Mouse (Mus musculus) Patski (cell line): ENCODE results near the gene Hist1h2ba. TPM values are rescaled to one million over a fixed set of nuclear protein-coding genes. Genes with fewer than 3 reads are reported as not detected.

Experiments
- ATAC-seq: fragments of 100-300 bp; one replicate; pipeline ENCODE4 v1.8.0; 2021
- CTCF ChIA-PET: fragments of 350-600 bp; sonication (Branson Sonifier 250); formaldehyde crosslinking; loops from one replicate; lab custom pipeline; 2022; ENCODE audit warnings: inconsistent platforms; lab: Charles Lee
- POLR2A ChIA-PET: fragments of 350-600 bp; sonication (Branson Sonifier 250); formaldehyde crosslinking; loops from one replicate; lab custom pipeline; 2022; ENCODE audit warnings: antibody characterized with exemption, inconsistent platforms; lab: Charles Lee
- DNase-seq: peaks from one replicate; pipeline ENCODE4 v3.0.0-alpha.2; 2011; ENCODE audit warnings: low read depth, low spot score
- H3K27me3 ChIP-seq: fragments of 371-371 bp; one replicate; pipeline ENCODE4 v1.5.1; 2021
- CTCF ChIP-seq: fragments of 100-300 bp; IDR thresholded peaks from one replicate; pipeline ENCODE4 v1.5.1; 2021
- in situ Hi-C: fragments of 300-500 bp; cut with MboI; formaldehyde crosslinking; loops from 3 replicates; pipeline ENCODE4 v1.11.1; 2018; ENCODE audit warnings: low pct_unique_long_range_greater_than_20kb, mixed read lengths
- polyA plus RNA-seq: library from polyadenylated mRNA; unstranded; gene quantifications from one replicate; pipeline ENCODE4 v1.2.3, GENCODE M21; 2021

Hist1h2ba gene
- polyA plus RNA-seq, 1 experiment from 2014 or later, result not detected

DNA sequence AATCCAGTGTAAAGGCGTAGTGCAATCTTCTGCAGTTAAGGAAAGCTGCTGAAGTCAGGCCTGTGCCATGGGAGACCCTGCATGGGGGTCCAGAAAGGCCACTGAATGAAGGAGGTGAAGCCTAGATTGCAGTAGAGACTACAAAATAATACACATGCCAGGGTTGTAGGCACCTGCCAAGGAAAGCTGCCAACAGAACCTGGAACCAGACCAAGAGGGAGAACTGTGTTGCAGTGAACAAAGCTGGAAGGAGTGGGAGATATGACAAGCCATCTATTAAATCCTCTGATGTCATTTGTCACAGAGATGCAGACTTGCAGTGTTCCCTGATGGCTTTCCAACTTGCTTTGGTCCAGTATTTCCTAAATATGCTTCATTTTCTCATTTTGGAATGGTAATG is 4.7 kb upstream of the Hist1h2ba start:
- no peaks in the 10 kb centered on the region for H3K27me3 ChIP-seq
- ChIA-PET CTCF (no interaction called here), POLR2A (no interaction called here)
- TF ChIP-seq CTCF, result no peak
- ATAC-seq, result no peak
- in situ Hi-C loops, result no loop called here
- DNase-seq, result no peak

DNA sequence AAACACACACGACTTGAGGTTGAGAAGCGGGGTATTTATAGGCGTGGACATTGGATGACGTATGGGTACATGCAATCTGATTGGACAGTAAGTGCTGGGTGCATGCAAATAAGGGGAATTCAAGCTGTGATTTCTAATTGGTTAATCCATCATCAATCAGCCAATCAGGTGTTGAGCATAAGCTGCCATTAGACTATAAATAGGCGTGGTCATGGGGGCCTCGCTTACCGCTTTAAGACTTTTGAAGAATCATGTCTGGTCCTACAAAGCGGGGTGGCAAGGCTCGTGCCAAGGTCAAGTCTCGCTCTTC is 210 bp upstream of the Hist1h2ba start, which contains the start of gene Hist1h2aa:
Gene Hist1h2aa (plus strand): TSS at position 252 of the 310 bp plus-strand sequence.
- H3K27me3 ChIP-seq, result no peaks in the 10 kb centered on the region
- CTCF ChIA-PET, result interaction anchor here (1.6 kb wide), 1 partner anchor 11 kb away, joined by 3 read pairs; no protein-coding TSS in a partner anchor
- POLR2A ChIA-PET, result no interaction called here
- ATAC-seq (no peak), DNase-seq (no peak)
- in situ Hi-C loops, result no loop called here
- TF ChIP-seq CTCF, result no peak

DNA sequence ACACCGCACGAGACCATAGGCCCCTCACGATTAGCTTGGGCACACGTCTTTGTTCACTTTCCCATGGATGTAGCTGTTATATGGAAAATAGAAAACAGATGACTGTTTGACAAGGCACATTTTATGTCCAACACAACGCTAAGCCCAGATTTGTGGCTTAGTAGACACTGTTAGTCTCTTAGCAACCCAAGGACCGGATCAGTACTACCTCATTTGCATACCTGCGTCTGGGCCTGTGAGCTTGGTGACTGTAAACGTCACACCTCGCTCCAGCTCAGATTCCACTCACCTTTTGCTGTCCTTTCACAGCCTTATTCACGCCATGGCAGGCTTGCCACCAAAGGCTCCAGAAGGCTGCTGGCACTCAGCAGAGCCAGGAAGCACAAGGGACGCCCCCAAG is 3.1 kb downstream of the Hist1h2ba start:
- TF ChIP-seq CTCF, result no peak
- ChIA-PET CTCF (no interaction called here), POLR2A (no interaction called here)
- DNase-seq (no peak), ATAC-seq (no peak)
- H3K27me3 ChIP-seq, result peaks cover 7% of the 10 kb centered on the region
- in situ Hi-C loops, result no loop called here

DNA sequence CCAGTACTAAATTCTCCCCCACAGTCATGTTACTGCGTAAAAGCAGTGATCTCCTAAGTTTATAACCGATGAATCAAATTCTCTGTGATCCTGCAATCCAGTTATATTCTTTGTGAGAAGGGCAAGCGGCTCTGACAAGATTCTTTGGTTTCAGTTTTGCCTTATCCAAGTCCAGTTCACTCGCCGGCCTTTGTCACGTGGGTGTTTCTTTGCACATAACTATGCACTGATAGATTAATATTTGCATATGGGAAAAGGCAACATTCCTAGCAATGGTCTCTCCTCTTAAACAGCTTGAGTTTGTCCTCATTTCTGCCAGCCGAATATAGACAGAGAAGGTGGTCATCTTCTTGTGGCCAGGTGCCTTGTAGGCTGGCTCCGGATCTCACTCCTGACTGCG is 3.5 kb downstream of the Hist1h2ba start:
- ChIA-PET POLR2A (no interaction called here), CTCF (no interaction called here)
- TF ChIP-seq CTCF, result no peak
- H3K27me3 ChIP-seq, result peaks cover 7% of the 10 kb centered on the region
- in situ Hi-C loops, result no loop called here
- DNase-seq (no peak), ATAC-seq (no peak)

- in situ Hi-C loops, result no loop called here
- TF ChIP-seq CTCF, result no peak
- H3K27me3 ChIP-seq, result peaks cover 11% of the 10 kb centered on the region
- POLR2A ChIA-PET, result no interaction called here
- ATAC-seq, result no peak
- CTCF ChIA-PET, result interaction anchor here (1.4 kb wide), 1 partner anchor 14 kb away, joined by 3 read pairs; the partner anchor contains the start of gene Slc17a4
- DNase-seq, result no peak
Observed at GRCm38 (mm10) chr13:23928637-23929036, 5.3 kb downstream of the Hist1h2ba start.

GRCm38 (mm10) chr13:23925792-23926191 is 8.2 kb downstream of the Hist1h2ba start:
- TF ChIP-seq CTCF, result no peak
- in situ Hi-C loops, result no loop called here
- DNase-seq (no peak), ATAC-seq (no peak)
- ChIA-PET POLR2A (no interaction called here), CTCF (interaction anchor here (1.0 to 1.7 kb wide), 3 partner anchors 15 to 148 kb away, joined by 3 to 4 read pairs (median 4); no protein-coding TSS in a partner anchor)
- H3K27me3 ChIP-seq, result peaks cover 11% of the 10 kb centered on the region

DNA sequence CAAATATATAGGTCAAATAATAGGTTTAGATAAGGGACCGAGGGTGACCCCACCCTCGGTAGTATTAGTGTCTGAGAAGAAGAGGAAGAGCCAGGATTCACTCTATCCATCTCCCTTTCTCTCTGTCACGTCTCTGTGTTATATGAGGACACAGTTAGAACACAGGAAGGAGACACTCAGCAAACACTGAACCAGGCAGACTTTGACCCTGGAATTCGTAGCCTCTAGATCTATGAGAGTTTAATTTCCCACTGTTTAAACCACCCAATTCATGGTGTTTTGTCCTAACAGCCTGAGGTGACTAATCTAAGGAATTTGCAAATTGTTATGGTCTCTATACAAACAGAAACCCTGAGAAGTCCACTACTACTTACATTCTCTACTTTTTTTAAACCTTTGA is 16.3 kb downstream of the Hist1h2ba start:
- POLR2A ChIA-PET, result no interaction called here
- DNase-seq, result no peak
- no peak for TF ChIP-seq CTCF
- CTCF ChIA-PET, result no interaction called here
- no peak for ATAC-seq
- H3K27me3 ChIP-seq, result no peaks in the 10 kb centered on the region
- in situ Hi-C loops, result no loop called here

GRCm38 (mm10) chr13:23916132-23916531 is 17.8 kb downstream of the Hist1h2ba start:
- TF ChIP-seq CTCF, result no peak
- DNase-seq (no peak), ATAC-seq (no peak)
- in situ Hi-C loops, result no loop called here
- ChIA-PET POLR2A (no interaction called here), CTCF (interaction anchor here (1.2 kb wide), 1 partner anchor 11 kb away, joined by 3 read pairs; no protein-coding TSS in a partner anchor)
- H3K27me3 ChIP-seq, result no peaks in the 10 kb centered on the region

DNA sequence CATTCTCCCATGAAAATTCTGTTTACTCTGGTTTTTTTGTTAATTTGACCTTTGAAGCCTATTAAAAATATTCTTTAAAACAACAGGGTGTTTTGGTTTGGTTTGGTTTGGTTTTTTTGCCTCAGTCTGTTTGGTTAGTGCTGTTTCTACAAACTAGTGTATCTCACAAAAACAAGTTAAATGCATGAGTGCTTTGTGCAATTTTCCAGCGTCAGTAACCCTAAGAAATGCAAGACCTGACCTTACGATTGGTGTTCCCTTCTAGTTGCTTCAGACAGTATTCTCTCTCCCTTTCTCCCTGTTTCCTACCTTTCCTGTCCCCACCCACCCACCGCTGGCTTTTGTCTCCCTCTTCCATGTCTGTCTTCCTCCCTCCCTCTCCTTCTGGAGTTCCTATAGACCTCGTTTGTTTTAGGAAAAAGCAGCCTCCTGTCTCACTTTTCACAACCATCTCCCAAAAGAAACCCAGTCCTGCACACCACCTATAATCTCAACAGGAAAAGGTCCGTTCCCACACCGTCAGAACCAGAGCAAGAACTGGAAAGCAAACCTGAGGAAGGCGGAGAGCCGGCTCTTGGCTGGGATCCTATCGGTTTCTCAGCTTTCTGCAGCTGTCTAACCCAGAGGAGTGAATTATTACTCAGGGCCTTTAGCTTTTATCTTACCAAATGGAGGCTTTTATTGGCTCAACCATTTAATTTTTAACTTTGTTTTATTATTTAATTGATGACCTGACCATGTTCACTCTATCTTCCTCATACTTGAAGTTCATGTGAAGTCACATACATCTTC is 19.4 kb downstream of the Hist1h2ba start, which contains the start of gene Slc17a4:
Gene Slc17a4 (minus strand): TSS at position 634 of the 792 bp plus-strand sequence.
- ATAC-seq (no peak), DNase-seq (no peak)
- H3K27me3 ChIP-seq, result no peaks in the 10 kb centered on the region
- ChIA-PET POLR2A (no interaction called here), CTCF (interaction anchor here (0.8 to 1.2 kb wide), 2 partner anchors 12 to 14 kb away, joined by 3 read pairs; no protein-coding TSS in a partner anchor)
- TF ChIP-seq CTCF, result no peak
- in situ Hi-C loops, result no loop called here

DNA sequence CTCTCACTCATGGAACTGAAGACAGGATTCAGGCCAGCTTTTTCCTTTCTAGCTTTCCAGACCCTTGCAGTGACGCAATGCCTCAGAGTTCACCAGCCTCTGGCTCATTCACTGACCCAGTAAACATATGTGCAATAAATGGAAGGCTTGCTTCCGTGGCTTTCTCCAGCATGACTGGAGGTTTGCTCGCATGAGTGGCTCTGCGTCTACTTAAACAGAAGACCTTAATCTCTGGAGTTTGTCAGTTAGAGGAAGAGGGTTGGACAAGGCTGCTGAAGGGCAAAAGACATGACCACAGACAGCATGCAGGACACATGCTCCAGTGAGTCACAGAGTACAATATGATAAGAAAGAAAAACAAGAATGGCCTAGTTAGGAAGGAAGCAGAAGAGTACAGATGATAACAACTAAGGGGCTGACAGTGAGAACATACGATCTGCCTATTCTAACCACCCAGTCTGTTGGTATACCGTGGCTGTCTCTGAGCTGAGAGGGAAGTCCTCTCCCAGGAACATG is 20.1 kb downstream of the Hist1h2ba start:
- peak; percentile 65 for ATAC-seq
- in situ Hi-C loops, result no loop called here
- POLR2A ChIA-PET, result no interaction called here
- TF ChIP-seq CTCF, result no peak
- peak; percentile 47 for DNase-seq
- CTCF ChIA-PET, result interaction anchor here (0.9 kb wide), 1 partner anchor 9 kb away, joined by 3 read pairs; no protein-coding TSS in a partner anchor
- H3K27me3 ChIP-seq, result no peaks in the 10 kb centered on the region

GRCm38 (mm10) chr13:23911335-23911734 is 22.6 kb downstream of the Hist1h2ba start:
- ATAC-seq (no peak), DNase-seq (no peak)
- CTCF ChIA-PET, result no interaction called here
- no peak for TF ChIP-seq CTCF
- no peaks in the 10 kb centered on the region for H3K27me3 ChIP-seq
- in situ Hi-C loops, result no loop called here
- POLR2A ChIA-PET, result no interaction called here
